9 mouse cellular contexts compared by ENCODE assay signal in the genomic region with DNA sequence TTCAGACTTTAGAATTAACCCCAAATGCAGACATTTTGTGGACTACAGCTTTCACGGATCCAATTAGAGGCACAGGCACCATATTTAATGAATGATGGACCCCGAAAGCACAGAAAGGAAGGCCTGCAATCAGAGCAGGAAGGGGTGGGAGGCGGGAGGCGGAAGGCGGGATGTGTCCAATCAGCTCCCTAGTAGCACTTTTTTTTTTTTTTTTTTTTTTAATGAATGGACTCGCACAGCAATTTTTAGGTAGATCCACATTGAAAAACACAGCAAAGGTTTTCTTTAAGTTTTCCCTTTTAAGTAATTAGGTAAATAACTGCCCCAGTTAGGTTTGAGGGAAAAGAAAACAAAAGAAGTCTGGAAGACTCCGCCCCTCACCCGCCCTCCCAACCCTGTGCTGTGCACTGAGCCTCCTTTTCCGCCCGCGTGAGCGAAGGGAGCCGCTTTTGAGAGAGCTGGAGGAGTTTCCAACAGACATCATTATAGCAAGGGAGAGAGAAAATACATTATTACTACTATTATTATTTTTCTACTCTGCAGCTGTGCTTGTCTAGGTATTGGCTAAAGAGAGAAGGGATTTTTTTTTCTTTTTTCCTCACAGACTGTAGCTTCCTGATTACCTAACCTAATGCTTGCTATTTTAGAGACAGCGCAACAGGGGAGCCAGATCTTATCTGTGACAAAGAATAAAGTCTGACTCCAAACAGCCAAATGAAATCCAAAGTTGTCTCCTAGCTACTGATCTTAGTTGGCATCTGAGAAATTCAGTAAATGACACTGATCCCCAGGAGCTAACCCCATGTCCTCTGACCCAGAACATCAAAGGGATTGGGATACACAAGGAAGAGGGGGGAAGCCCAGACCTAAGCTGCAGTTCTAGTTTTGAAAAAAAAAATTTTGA.
DNase-seq lines count a peak whose midpoint lies in the region; ATAC-seq and TF ChIP-seq lines count a peak whose summit lies in the region.
"Had no signal": no experiment of that assay in that cellular context is flagged by ENCODE, and none has a peak within 500 bp of the region (broad histone marks: within the 10 kb centered on the region; RNA-seq: fewer than 3 reads in every experiment).

No protein-coding gene starts in this region.

- H3K9ac ChIP-seq in kidney, embryonic 14.5 days (ENCODE audit: low read depth, low read length) = no peak overlapping the region
- peak overlapping the region; percentile 35; the same call in 1 of the 2 replicates for H3K9ac ChIP-seq in hindbrain, embryonic 12.5 days
- peak overlapping the region; percentile 17; the same call in 1 of the 2 replicates for H3K9ac ChIP-seq in lung, embryonic 15.5 days
- no peak overlapping the region for H3K9ac ChIP-seq in stomach, postnatal 0 days (ENCODE audit: low read length)

- peaks cover 8% of the 10 kb centered on the region; the same call in 1 of the 2 replicates for H3K4me1 ChIP-seq in kidney, embryonic 14.5 days (ENCODE audit: control insufficient read depth, insufficient read depth, low read length)
- peaks cover 5% of the 10 kb centered on the region for H3K4me1 ChIP-seq in hindbrain, embryonic 12.5 days
- H3K4me1 ChIP-seq in lung, embryonic 15.5 days = 0 out of 2 replicates have a peak, but pooled peaks cover 3% of the 10 kb centered on the region
- no peaks in the 10 kb centered on the region for H3K4me1 ChIP-seq in stomach, postnatal 0 days (replicated peaks; ENCODE audit: control insufficient read depth, insufficient read depth)
- H3K4me1 ChIP-seq: megakaryocyte, embryonic 14.5 days had no signal

- no peaks in the 10 kb centered on the region for H3K9me3 ChIP-seq in kidney, embryonic 14.5 days (ENCODE audit: control insufficient read depth, low read length)
- H3K9me3 ChIP-seq in hindbrain, embryonic 12.5 days (replicated peaks) = no peaks in the 10 kb centered on the region
- no peaks in the 10 kb centered on the region for H3K9me3 ChIP-seq in lung, embryonic 15.5 days
- no peaks in the 10 kb centered on the region for H3K9me3 ChIP-seq in stomach, postnatal 0 days (ENCODE audit: control insufficient read depth, low read length)
- H3K9me3 ChIP-seq: megakaryocyte, embryonic 14.5 days had no signal

- WGBS in kidney, embryonic 14.5 days = 35% methylated on average over 14 of the region's 14 CpGs
- 17% methylated on average over 14 of the region's 14 CpGs for WGBS in hindbrain, embryonic 12.5 days
- 25% methylated on average over 14 of the region's 14 CpGs for WGBS in lung, embryonic 15.5 days
- 29% methylated on average over 14 of the region's 14 CpGs for WGBS in stomach, postnatal 0 days

- H3K27ac ChIP-seq in kidney, embryonic 14.5 days (ENCODE audit: low read depth, low read length) = no peak overlapping the region
- no peak overlapping the region for H3K27ac ChIP-seq in hindbrain, embryonic 12.5 days
- no peak overlapping the region for H3K27ac ChIP-seq in lung, embryonic 15.5 days
- no peak overlapping the region for H3K27ac ChIP-seq in stomach, postnatal 0 days (replicated peaks)

- no peaks in the 10 kb centered on the region for H3K27me3 ChIP-seq in kidney, embryonic 14.5 days (ENCODE audit: control insufficient read depth, insufficient read depth, low read length)
- H3K27me3 ChIP-seq in hindbrain, embryonic 12.5 days = no peaks in the 10 kb centered on the region
- H3K27me3 ChIP-seq in lung, embryonic 15.5 days = no peaks in the 10 kb centered on the region
- no peaks in the 10 kb centered on the region for H3K27me3 ChIP-seq in stomach, postnatal 0 days (ENCODE audit: control insufficient read depth, insufficient read depth, low read length)
- H3K27me3 ChIP-seq: megakaryocyte, embryonic 14.5 days had no signal

- TF ChIP-seq EP300 in stomach, postnatal 0 days (optimal IDR thresholded peaks at IDR 0.05) = no peak

- peak overlapping the region; percentile 41 for H3K4me2 ChIP-seq in kidney, embryonic 14.5 days (replicated peaks; ENCODE audit: low read depth, low read length)
- peak overlapping the region; percentile 47 for H3K4me2 ChIP-seq in hindbrain, embryonic 12.5 days (replicated peaks)
- peak overlapping the region; percentile 52 for H3K4me2 ChIP-seq in lung, embryonic 15.5 days
- H3K4me2 ChIP-seq in stomach, postnatal 0 days (replicated peaks; ENCODE audit: low read depth) = peak overlapping the region; percentile 45

- no peaks in the 10 kb centered on the region for H3K36me3 ChIP-seq in kidney, embryonic 14.5 days (ENCODE audit: control insufficient read depth, insufficient read depth, low read length)
- H3K36me3 ChIP-seq in hindbrain, embryonic 12.5 days = no peaks in the 10 kb centered on the region
- H3K36me3 ChIP-seq in lung, embryonic 15.5 days = no peaks in the 10 kb centered on the region
- H3K36me3 ChIP-seq in stomach, postnatal 0 days (ENCODE audit: control insufficient read depth, insufficient read depth, low read length) = no peaks in the 10 kb centered on the region

- H3K4me3 ChIP-seq in kidney, embryonic 14.5 days (ENCODE audit: low read length) = peak overlapping the region; percentile 22; the same call in 1 of the 2 replicates
- H3K4me3 ChIP-seq in hindbrain, embryonic 12.5 days = peak overlapping the region; percentile 18
- peak overlapping the region; percentile 31 for H3K4me3 ChIP-seq in lung, embryonic 15.5 days
- H3K4me3 ChIP-seq in stomach, postnatal 0 days (ENCODE audit: low read depth, low read length) = peak overlapping the region; percentile 12; the same call in 1 of the 2 replicates
- H3K4me3 ChIP-seq: megakaryocyte, embryonic 14.5 days had no signal

- no peak for DNase-seq in kidney, postnatal 14 days
- peak; percentile 77 for DNase-seq in embryo, embryonic 11 days
- DNase-seq in stomach, postnatal 0 days (ENCODE audit: low spot score) = peak; percentile 45
- no peak for DNase-seq in spleen, postnatal 36 days (ENCODE audit: low spot score in 2 of 2)

- peak; percentile 72; the same call in 1 of the 2 replicates for ATAC-seq in kidney, embryonic 14.5 days (ENCODE audit: low FRiP score, low TSS enrichment)
- peak; percentile 91 for ATAC-seq in hindbrain, embryonic 12.5 days (ENCODE audit: low FRiP score)
- peak; percentile 75; the same call in 1 of the 2 replicates for ATAC-seq in lung, embryonic 15.5 days (ENCODE audit: borderline replicate concordance, extremely low read depth, low FRiP score, low TSS enrichment)
- ATAC-seq in stomach, postnatal 0 days (ENCODE audit: low FRiP score, low TSS enrichment) = no peak
- ATAC-seq in erythroid progenitor cell, adult 5-6 weeks (replicated peaks; ENCODE audit: low FRiP score, poor library complexity, severe bottlenecking) = no peak

- TF ChIP-seq CTCF in stomach, postnatal 0 days (IDR thresholded peaks at IDR 0.05; ENCODE audit: low read depth) = no peak

Comparison
In these comparisons a context has a peak if more than half of its experiments do, and no peak if none do; other contexts are left out.
1. ATAC-seq: peak in kidney, embryonic 14.5 days (single experiment), hindbrain, embryonic 12.5 days (single experiment) and lung, embryonic 15.5 days (single experiment); none in stomach, postnatal 0 days (single experiment) and erythroid progenitor cell, adult 5-6 weeks (single experiment).
2. H3K9ac ChIP-seq: peak in hindbrain, embryonic 12.5 days (single experiment) and lung, embryonic 15.5 days (single experiment); none in kidney, embryonic 14.5 days (single experiment) and stomach, postnatal 0 days (single experiment).
3. DNase-seq: peak in embryo, embryonic 11 days (single experiment) and stomach, postnatal 0 days (single experiment); none in kidney, postnatal 14 days (single experiment) and spleen, postnatal 36 days (0 of 2).
4. Peak in every context shown above with its lines, with median percentiles within 50 percentile points of each other: H3K4me2 ChIP-seq and H3K4me3 ChIP-seq.